Mouse (Mus musculus) limb, embryonic 12.5 days (tissue): ENCODE measurements around the gene Napa. TPM values are rescaled to one million over a fixed set of nuclear protein-coding genes. Genes with fewer than 3 reads are reported as not detected.

Experiments used
- ATAC-seq: fragments of 200-750 bp; cut with Nextera tagmentation; 2 replicates; pipeline ENCODE4 v1.8.0; 2017; ENCODE audit warnings: low read depth, moderate TSS enrichment; ENCODE audit not compliant: insufficient number of reproducible peaks, insufficient read depth, low FRiP score, low TSS enrichment
- H3K27ac ChIP-seq: fragments of 300-500 bp; sonication (generic); 2 replicates; pipeline ENCODE4 v1.5.1; 2016; ENCODE audit warnings: mild to moderate bottlenecking, moderate library complexity
- H3K27me3 ChIP-seq: fragments of 300-500 bp; sonication (generic); 2 replicates; pipeline ENCODE4 v1.6.1; 2016; ENCODE audit warnings: mild to moderate bottlenecking, moderate library complexity
- H3K36me3 ChIP-seq: fragments of 300-500 bp; sonication (generic); 2 replicates; pipeline ENCODE4 v1.6.1; 2016; ENCODE audit warnings: mild to moderate bottlenecking, moderate library complexity
- H3K4me1 ChIP-seq: fragments of 300-500 bp; sonication (generic); replicated peaks from 2 replicates; pipeline ENCODE4 v1.6.1; 2016
- H3K4me2 ChIP-seq: fragments of 300-500 bp; sonication (generic); 2 replicates; pipeline ENCODE4 v1.6.1; 2016; ENCODE audit warnings: mild to moderate bottlenecking, moderate library complexity
- H3K4me3 ChIP-seq: fragments of 300-500 bp; sonication (generic); replicated peaks from 2 replicates; pipeline ENCODE4 v1.5.1; 2016; ENCODE audit warnings: mild to moderate bottlenecking
- H3K9ac ChIP-seq: fragments of 300-500 bp; sonication (generic); replicated peaks from 2 replicates; pipeline ENCODE4 v1.6.1; 2016; ENCODE audit warnings: mild to moderate bottlenecking, moderate library complexity
- H3K9me3 ChIP-seq: fragments of 300-500 bp; sonication (generic); 2 replicates; pipeline ENCODE4 v1.6.1; 2016; ENCODE audit warnings: mild to moderate bottlenecking, moderate library complexity
- WGBS: fragments of 180-500 bp; shearing (Covaris S2); methylation state at CpG from one replicate; pipeline ENCODE4 v1.1.7; 2016; 5-methylcytosine and 5-hydroxymethylcytosine counted together
- polyA plus RNA-seq: library from polyadenylated mRNA; unstranded; fragments of >200 nt; fragmentation: Nextera tagmentation; extraction: Ambion mirVana; gene quantifications from 2 replicates; pipeline ENCODE4 v1.2.1, GENCODE M21; 2016

Gene Napa
- polyA plus RNA-seq, 1 experiment from 2014 or later, result 181 TPM

- no peak for ATAC-seq
- WGBS, result 84% methylated on average over 4 of the region's 4 CpGs
- Histone ChIP-seq H3K4me2 (peak overlapping the region; percentile 86), H3K36me3 (peaks cover 43% of the 10 kb centered on the region), H3K9ac (peak overlapping the region; percentile 96; the same call in 1 of the 2 replicates), H3K27ac (no peak overlapping the region), H3K27me3 (no peaks in the 10 kb centered on the region), H3K9me3 (no peaks in the 10 kb centered on the region), H3K4me1 (peaks cover 19% of the 10 kb centered on the region), H3K4me3 (peak overlapping the region; percentile 93; the same call in 1 of the 2 replicates)
These were observed 1.6 kb downstream of the Napa start for GRCm38 (mm10) chr7:16099901-16100300.

DNA sequence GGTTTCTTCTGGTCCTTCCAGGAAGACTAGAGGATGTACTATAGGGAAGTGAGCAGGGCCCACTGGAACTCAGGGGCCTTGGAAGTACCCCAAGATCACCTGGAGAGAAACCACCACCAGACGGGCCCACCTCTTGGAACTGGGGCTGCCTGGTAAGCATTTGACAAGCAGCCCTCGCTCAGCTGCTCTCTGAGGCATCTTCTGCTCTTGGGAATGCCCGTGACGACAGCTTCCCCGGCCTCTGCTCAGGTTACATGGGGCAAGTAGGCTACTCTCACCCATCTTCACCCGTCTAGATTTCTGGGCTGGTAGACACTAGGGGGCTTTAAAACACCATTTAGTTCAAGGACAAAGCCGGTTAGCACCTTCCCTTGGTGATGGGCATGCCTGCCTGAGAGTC lies 2.8 kb downstream of the Napa start:
- Histone ChIP-seq H3K4me3 (no peak overlapping the region), H3K27me3 (no peaks in the 10 kb centered on the region), H3K27ac (no peak overlapping the region), H3K4me2 (no peak overlapping the region), H3K36me3 (peaks cover 52% of the 10 kb centered on the region), H3K9ac (no peak overlapping the region), H3K9me3 (no peaks in the 10 kb centered on the region), H3K4me1 (peaks cover 19% of the 10 kb centered on the region)
- ATAC-seq, result no peak
- 73% methylated on average over 7 of the region's 7 CpGs for WGBS

- Histone ChIP-seq H3K27ac (no peak overlapping the region), H3K9ac (no peak overlapping the region), H3K36me3 (peaks cover 56% of the 10 kb centered on the region), H3K4me3 (no peak overlapping the region), H3K4me1 (peaks cover 19% of the 10 kb centered on the region), H3K9me3 (no peaks in the 10 kb centered on the region), H3K27me3 (no peaks in the 10 kb centered on the region), H3K4me2 (no peak overlapping the region)
- no peak for ATAC-seq
- 77% methylated on average over 15 of the region's 15 CpGs for WGBS
These were observed 3.6 kb downstream of the Napa start for GRCm38 (mm10) chr7:16101726-16102475.

- Histone ChIP-seq H3K27me3 (no peaks in the 10 kb centered on the region), H3K27ac (no peak overlapping the region), H3K9ac (no peak overlapping the region), H3K36me3 (peaks cover 64% of the 10 kb centered on the region), H3K9me3 (no peaks in the 10 kb centered on the region), H3K4me1 (peaks cover 17% of the 10 kb centered on the region), H3K4me3 (no peak overlapping the region), H3K4me2 (no peak overlapping the region)
- ATAC-seq, result no peak
- WGBS, result 94% methylated on average over 5 of the region's 5 CpGs
These were observed 4.5 kb downstream of the Napa start for GRCm38 (mm10) chr7:16102686-16103226.

DNA sequence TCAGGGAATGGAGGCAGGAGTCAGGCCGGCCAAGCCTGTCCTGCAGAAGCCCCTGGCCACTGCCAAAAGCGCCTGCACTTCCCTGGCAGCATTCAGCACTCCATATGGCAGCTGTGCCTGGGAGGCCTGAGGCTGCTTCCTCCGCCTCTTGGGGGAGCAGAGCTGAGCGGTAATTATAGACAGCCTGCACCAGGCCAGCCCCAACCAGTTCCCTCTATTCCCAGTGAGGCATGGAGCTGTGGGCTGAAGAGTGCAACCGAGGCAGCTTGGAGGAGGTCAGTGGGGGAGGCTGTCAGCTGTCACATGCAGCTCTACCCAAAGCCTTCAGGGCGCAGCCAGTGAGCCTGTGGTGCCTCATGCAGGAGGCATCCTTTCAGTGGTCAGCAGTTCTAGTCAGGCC lies 5.5 kb downstream of the Napa start:
- peaks cover 74% of the 10 kb centered on the region for H3K36me3 ChIP-seq
- no peak for ATAC-seq
- H3K27me3 ChIP-seq, result no peaks in the 10 kb centered on the region
- H3K4me2 ChIP-seq, result no peak overlapping the region
- no peak overlapping the region for H3K27ac ChIP-seq
- H3K9me3 ChIP-seq, result no peaks in the 10 kb centered on the region
- H3K9ac ChIP-seq, result no peak overlapping the region
- H3K4me3 ChIP-seq, result no peak overlapping the region
- 70% methylated on average over 6 of the region's 6 CpGs for WGBS
- peaks cover 17% of the 10 kb centered on the region for H3K4me1 ChIP-seq

GRCm38 (mm10) chr7:16104611-16105388 lies 6.5 kb downstream of the Napa start:
- H3K36me3 ChIP-seq, result peaks cover 85% of the 10 kb centered on the region
- peaks cover 8% of the 10 kb centered on the region for H3K4me1 ChIP-seq
- no peak overlapping the region for H3K9ac ChIP-seq
- ATAC-seq, result no peak
- no peak overlapping the region for H3K27ac ChIP-seq
- no peak overlapping the region for H3K4me2 ChIP-seq
- no peaks in the 10 kb centered on the region for H3K9me3 ChIP-seq
- WGBS, result 90% methylated on average over 7 of the region's 7 CpGs
- no peak overlapping the region for H3K4me3 ChIP-seq
- H3K27me3 ChIP-seq, result no peaks in the 10 kb centered on the region

DNA sequence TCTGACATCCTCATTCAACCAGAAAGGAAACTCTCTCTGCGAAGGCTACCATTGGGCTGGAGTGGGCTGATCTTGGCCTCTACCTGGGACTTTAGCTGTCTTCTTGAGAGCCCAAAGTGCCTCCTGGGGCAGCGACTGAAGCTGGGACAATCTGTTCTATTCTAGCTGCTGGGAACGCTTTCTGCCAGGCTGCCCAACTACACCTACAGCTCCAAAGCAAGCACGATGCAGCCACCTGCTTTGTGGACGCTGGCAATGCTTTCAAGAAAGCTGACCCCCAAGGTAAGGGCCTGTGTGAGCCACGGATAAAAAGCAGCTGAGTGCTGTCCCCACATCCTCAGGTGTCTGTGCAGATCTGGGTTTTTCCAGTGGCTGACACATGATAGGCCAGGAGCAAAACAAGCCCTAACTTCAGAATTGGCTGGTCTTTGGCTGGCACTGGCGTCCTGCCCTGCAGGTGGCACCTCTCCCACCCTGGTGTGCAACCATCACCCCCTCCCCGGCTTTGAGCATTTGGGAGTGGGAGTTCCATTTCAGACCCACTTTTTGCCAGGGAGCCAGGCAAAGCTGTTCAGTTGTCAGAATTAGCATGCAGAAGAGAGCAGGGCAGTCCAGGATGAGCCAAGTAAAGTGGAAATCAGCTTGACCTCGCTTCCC lies 10.8 kb downstream of the Napa start:
- Histone ChIP-seq H3K36me3 (peaks cover 93% of the 10 kb centered on the region), H3K9ac (no peak overlapping the region)
- ATAC-seq, result no peak

DNA sequence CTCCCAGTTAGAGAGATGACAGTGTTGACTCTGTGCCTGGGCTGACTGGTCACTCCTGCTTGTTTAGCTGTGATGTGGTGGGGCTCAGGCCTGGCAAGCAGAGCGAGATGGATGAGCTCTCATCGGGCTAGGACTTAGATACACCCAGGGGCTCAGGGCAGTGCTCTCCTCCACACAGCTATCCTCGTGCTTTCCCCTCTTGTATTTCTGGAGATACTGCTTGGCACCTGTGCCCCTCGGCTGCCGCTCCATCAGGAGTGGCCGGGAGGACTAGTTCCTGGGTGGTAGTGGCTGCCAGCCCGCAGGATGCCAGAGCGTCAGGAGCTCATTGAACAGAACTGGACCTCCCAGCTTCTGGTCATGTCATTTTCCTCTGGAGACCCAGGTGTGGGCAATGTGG lies 11.9 kb downstream of the Napa start:
- 91% methylated on average over 8 of the region's 8 CpGs for WGBS
- Histone ChIP-seq H3K36me3 (peaks cover 94% of the 10 kb centered on the region), H3K9me3 (no peaks in the 10 kb centered on the region)

More for the DNA sequence above, 10.8 kb downstream of the Napa start:
- Histone ChIP-seq H3K27ac (no peak overlapping the region), H3K4me3 (no peak overlapping the region), H3K9me3 (no peaks in the 10 kb centered on the region), H3K4me2 (no peak overlapping the region), H3K27me3 (no peaks in the 10 kb centered on the region), H3K4me1 (no peaks in the 10 kb centered on the region)
- WGBS, result 91% methylated on average over 9 of the region's 9 CpGs

GRCm38 (mm10) chr7:16111284-16112090 lies 13.2 kb downstream of the Napa start:
- Histone ChIP-seq H3K4me1 (no peaks in the 10 kb centered on the region), H3K4me2 (no peak overlapping the region), H3K27ac (no peak overlapping the region), H3K4me3 (no peak overlapping the region), H3K36me3 (peaks cover 96% of the 10 kb centered on the region), H3K9me3 (no peaks in the 10 kb centered on the region), H3K27me3 (no peaks in the 10 kb centered on the region), H3K9ac (no peak overlapping the region)
- WGBS, result 87% methylated on average over 7 of the region's 7 CpGs
- no peak for ATAC-seq

More for the DNA sequence above, 11.9 kb downstream of the Napa start:
- ATAC-seq, result no peak
- Histone ChIP-seq H3K4me3 (no peak overlapping the region), H3K27me3 (no peaks in the 10 kb centered on the region), H3K9ac (no peak overlapping the region), H3K27ac (no peak overlapping the region), H3K4me1 (no peaks in the 10 kb centered on the region), H3K4me2 (no peak overlapping the region)

- 95% methylated on average over 7 of the region's 7 CpGs for WGBS
- no peak overlapping the region for H3K4me3 ChIP-seq
- H3K27me3 ChIP-seq, result no peaks in the 10 kb centered on the region
- peaks cover 5% of the 10 kb centered on the region for H3K4me1 ChIP-seq
- H3K36me3 ChIP-seq, result peaks cover 69% of the 10 kb centered on the region
- no peak for ATAC-seq
- no peaks in the 10 kb centered on the region for H3K9me3 ChIP-seq
- no peak overlapping the region for H3K9ac ChIP-seq
- no peak overlapping the region for H3K27ac ChIP-seq
- no peak overlapping the region for H3K4me2 ChIP-seq
These were observed 18.2 kb downstream of the Napa start for GRCm38 (mm10) chr7:16116418-16116817.
